Mouse (Mus musculus): Measurements from ENCODE around the gene Gm17304. TPM values are rescaled to one million over a fixed set of nuclear protein-coding genes. Genes with fewer than 3 reads are reported as not detected.

Gene Gm17304
- not detected in 2 replicates for polyA plus RNA-seq (2015; fragmentation: Nextera tagmentation; extraction: Ambion mirVana)

DNA sequence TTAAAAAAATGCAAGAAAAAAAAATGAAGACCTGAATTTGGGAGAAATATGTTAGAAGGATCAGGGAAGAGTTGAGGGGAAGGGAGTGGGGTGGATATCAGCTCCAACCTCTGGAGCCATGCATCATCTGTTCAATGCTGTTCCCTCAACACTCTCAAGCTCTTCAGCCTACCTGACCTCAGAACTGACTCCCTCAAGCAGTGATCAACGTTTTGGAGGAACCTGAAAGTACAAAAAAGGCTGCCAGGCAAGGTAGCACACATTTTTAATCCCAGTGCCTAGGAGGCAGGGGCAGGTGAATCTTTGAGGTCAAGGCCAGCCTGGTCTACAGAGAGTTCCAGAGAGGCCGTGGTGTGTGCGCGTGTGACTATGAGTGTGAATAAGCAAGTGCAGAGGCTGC, at the start of gene Gm17304:
TSS of gene Gm17304 (plus strand) at position 301 of the 400 bp plus-strand sequence.
- Histone ChIP-seq H3K4me2 (no peak within 1 kb of the TSS), H3K4me3 (no peak within 1 kb of the TSS), H3K9ac (no peak within 1 kb of the TSS), H3K9me3 (no peaks in the 10 kb centered on the region), H3K4me1 (no peaks in the 10 kb centered on the region), H3K27me3 (no peaks in the 10 kb centered on the region), H3K27ac (no peak within 1 kb of the TSS), H3K36me3 (peaks cover 28% of the 10 kb centered on the region)
- WGBS = 95% methylated on average over 4 of the region's 4 CpGs
- no peak for ATAC-seq (ENCODE audit: insufficient number of reproducible peaks, insufficient read depth, low FRiP score, low TSS enrichment, low read depth)

DNA sequence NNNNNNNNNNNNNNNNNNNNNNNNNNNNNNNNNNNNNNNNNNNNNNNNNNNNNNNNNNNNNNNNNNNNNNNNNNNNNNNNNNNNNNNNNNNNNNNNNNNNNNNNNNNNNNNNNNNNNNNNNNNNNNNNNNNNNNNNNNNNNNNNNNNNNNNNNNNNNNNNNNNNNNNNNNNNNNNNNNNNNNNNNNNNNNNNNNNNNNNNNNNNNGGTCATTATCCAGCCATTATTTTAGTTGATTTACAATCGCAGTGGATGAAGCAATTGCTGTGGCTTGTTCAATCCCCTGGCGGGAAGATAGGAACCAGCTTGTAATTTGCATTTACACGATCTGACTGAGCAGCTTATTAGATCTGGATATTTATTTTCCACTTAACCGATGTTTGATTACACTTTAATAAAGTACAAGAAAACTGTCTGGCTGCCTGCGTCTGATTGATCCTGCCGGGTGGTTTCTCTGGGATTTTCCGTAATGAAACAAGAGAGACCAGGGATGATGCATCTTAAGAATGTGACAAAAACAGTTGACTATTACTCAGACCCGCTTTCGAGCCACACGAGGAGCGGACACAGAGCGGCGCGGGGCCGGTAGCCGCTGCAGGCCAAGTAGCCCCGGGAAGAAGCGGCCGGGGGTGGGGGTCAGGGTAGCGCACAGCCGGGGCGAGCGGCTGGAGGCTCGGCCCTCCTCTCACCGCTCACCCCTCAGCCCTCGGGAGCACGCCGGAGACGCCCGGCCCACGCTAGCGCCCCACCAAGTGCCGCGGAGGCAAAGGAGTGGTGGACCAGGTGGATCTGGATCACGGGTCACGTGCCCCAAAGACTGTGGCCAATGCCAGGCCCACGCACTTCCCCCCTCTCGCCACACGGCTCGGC, 48.0 kb upstream of the Gm17304 start:
- WGBS = 3% methylated on average over 40 of the region's 40 CpGs
- Histone ChIP-seq H3K4me2 (peak overlapping the region; percentile 68), H3K4me1 (peaks cover 12% of the 10 kb centered on the region), H3K27me3 (peaks cover 94% of the 10 kb centered on the region), H3K9ac (peak overlapping the region; percentile 44; the same call in 1 of the 2 replicates), H3K9me3 (no peaks in the 10 kb centered on the region), H3K4me3 (peak overlapping the region; percentile 37), H3K27ac (no peak overlapping the region), H3K36me3 (no peaks in the 10 kb centered on the region)
- ATAC-seq (ENCODE audit: insufficient number of reproducible peaks, insufficient read depth, low FRiP score, low TSS enrichment, low read depth) = no peak

- peak overlapping the region; percentile 68 for H3K4me2 ChIP-seq
- H3K9ac ChIP-seq = no peak overlapping the region
- peaks cover 100% of the 10 kb centered on the region for H3K27me3 ChIP-seq
- H3K27ac ChIP-seq = no peak overlapping the region
- peak overlapping the region; percentile 37 for H3K4me3 ChIP-seq
- peaks cover 12% of the 10 kb centered on the region for H3K4me1 ChIP-seq
- H3K9me3 ChIP-seq = no peaks in the 10 kb centered on the region
- no peaks in the 10 kb centered on the region for H3K36me3 ChIP-seq
- no peak for ATAC-seq (ENCODE audit: insufficient number of reproducible peaks, insufficient read depth, low FRiP score, low TSS enrichment, low read depth)
- 18% methylated on average over 8 of the region's 8 CpGs for WGBS
Observed at GRCm38 (mm10) chr5:106561499-106561822, 47.4 kb upstream of the Gm17304 start.

- H3K4me3 ChIP-seq = no peak overlapping the region
- H3K9me3 ChIP-seq = no peaks in the 10 kb centered on the region
- H3K27ac ChIP-seq = no peak overlapping the region
- no peak for ATAC-seq (ENCODE audit: insufficient number of reproducible peaks, insufficient read depth, low FRiP score, low TSS enrichment, low read depth)
- H3K4me1 ChIP-seq = peaks cover 5% of the 10 kb centered on the region
- H3K36me3 ChIP-seq = no peaks in the 10 kb centered on the region
- peaks cover 76% of the 10 kb centered on the region for H3K27me3 ChIP-seq
- WGBS = 39% methylated on average over 6 of the region's 6 CpGs
- H3K9ac ChIP-seq = no peak overlapping the region
- H3K4me2 ChIP-seq = no peak overlapping the region
Observed at GRCm38 (mm10) chr5:106566025-106566424, 42.9 kb upstream of the Gm17304 start.

DNA sequence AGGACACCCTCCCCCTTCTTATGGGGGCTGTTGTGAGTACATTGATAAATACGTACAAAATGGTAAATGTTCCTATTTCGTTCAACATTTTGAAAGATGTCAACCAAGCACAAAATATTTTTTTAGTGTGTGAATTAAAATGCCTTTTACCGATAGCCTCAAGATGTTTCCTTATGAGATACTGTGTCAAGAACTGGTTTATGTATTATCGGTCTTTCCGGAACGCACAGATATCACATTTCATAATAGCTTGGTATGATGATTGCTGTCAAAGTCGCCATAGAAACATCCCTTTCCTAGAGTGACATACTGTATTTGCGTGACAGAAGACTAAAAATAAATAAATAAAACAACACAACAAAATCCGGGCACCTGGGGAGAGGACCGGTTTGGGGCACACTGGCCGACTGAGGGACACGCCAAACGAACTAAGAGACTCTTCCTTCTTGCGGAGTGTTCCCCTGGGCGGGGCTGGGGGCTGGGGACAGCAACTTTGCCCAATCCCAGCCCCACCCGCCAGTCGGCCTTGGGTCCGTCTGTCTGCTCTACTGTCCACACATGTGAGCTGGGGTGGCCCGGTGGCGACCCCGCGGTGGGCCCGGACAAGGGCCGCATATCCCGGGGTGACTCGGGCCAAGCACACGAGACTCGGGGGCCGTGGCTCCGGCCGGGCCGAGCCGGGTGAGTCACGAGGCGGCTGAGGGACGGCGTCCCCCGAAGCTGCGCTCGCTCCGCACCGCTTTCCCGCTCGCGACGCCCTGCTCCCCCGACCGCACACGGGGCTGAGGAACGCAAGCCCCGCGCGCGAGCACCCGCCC, 34.9 kb upstream of the Gm17304 start:
- H3K4me3 ChIP-seq = peak overlapping the region; percentile 60
- H3K4me1 ChIP-seq = 0 out of 2 replicates have a peak, but pooled peaks cover 7% of the 10 kb centered on the region
- peak overlapping the region; percentile 100 for H3K4me2 ChIP-seq
- H3K27ac ChIP-seq = no peak overlapping the region
- 4% methylated on average over 55 of the region's 55 CpGs for WGBS
- H3K36me3 ChIP-seq = no peaks in the 10 kb centered on the region
- peaks cover 41% of the 10 kb centered on the region for H3K27me3 ChIP-seq
- peak overlapping the region; percentile 77 for H3K9ac ChIP-seq
- H3K9me3 ChIP-seq = no peaks in the 10 kb centered on the region
- ATAC-seq (ENCODE audit: insufficient number of reproducible peaks, insufficient read depth, low FRiP score, low TSS enrichment, low read depth) = peak; percentile 66; the same call in 1 of the 2 replicates

- Histone ChIP-seq H3K4me3 (peak overlapping the region; percentile 60), H3K27me3 (peaks cover 41% of the 10 kb centered on the region), H3K4me1 (0 out of 2 replicates have a peak, but pooled peaks cover 7% of the 10 kb centered on the region), H3K9ac (peak overlapping the region; percentile 77), H3K27ac (no peak overlapping the region), H3K4me2 (peak overlapping the region; percentile 100), H3K9me3 (no peaks in the 10 kb centered on the region), H3K36me3 (no peaks in the 10 kb centered on the region)
- ATAC-seq (ENCODE audit: insufficient number of reproducible peaks, insufficient read depth, low FRiP score, low TSS enrichment, low read depth) = peak; percentile 87
- under 1% methylated on average over 45 of the region's 45 CpGs for WGBS
Observed at GRCm38 (mm10) chr5:106574560-106574946, 34.3 kb upstream of the Gm17304 start.

- H3K4me2 ChIP-seq = peak overlapping the region; percentile 100
- H3K9me3 ChIP-seq = no peaks in the 10 kb centered on the region
- peak overlapping the region; percentile 60 for H3K4me3 ChIP-seq
- no peaks in the 10 kb centered on the region for H3K36me3 ChIP-seq
- H3K4me1 ChIP-seq = 0 out of 2 replicates have a peak, but pooled peaks cover 7% of the 10 kb centered on the region
- H3K27ac ChIP-seq = no peak overlapping the region
- no peak for ATAC-seq (ENCODE audit: insufficient number of reproducible peaks, insufficient read depth, low FRiP score, low TSS enrichment, low read depth)
- H3K9ac ChIP-seq = no peak overlapping the region
- WGBS = 19% methylated on average over 4 of the region's 4 CpGs
- H3K27me3 ChIP-seq = peaks cover 41% of the 10 kb centered on the region
Observed at GRCm38 (mm10) chr5:106575098-106575497, 33.8 kb upstream of the Gm17304 start.

DNA sequence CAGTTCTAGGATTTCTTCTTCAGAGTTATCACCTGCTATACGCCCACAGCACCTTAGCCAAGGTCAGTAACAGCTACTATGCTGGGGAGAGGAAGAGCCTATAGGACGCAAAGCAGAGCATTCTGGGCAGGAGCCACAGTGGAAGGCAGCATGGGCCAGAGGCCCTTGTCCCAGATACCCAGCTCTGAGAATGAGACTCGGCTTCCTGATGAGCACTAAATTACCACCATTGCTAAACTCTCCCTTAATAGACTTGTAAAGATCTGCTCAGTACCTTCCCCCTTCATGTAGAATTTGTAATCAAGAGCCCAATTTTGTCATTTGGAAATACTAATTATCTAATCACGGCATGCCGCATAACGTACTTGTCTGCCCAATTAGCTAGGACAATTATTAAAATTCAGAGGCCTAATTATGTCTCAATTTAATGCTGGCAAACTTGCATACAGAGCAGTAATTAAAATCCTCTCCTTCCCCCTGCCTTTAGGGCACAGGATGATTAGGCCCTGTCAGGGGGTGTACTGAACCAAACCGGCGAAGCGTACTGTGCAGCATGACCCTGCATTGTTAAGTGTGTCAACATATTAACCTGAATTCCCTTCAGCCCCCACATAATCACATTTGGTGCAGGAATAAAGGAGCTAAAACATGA, 31.5 kb upstream of the Gm17304 start:
- Histone ChIP-seq H3K4me1 (0 out of 2 replicates have a peak, but pooled peaks cover 7% of the 10 kb centered on the region), H3K9me3 (no peaks in the 10 kb centered on the region), H3K9ac (no peak overlapping the region), H3K27me3 (peaks cover 34% of the 10 kb centered on the region), H3K4me2 (no peak overlapping the region), H3K4me3 (no peak overlapping the region), H3K36me3 (no peaks in the 10 kb centered on the region), H3K27ac (no peak overlapping the region)
- ATAC-seq (ENCODE audit: insufficient number of reproducible peaks, insufficient read depth, low FRiP score, low TSS enrichment, low read depth) = no peak
- 42% methylated on average over 9 of the region's 9 CpGs for WGBS

GRCm38 (mm10) chr5:106580943-106581342, 28.0 kb upstream of the Gm17304 start:
- ATAC-seq (ENCODE audit: insufficient number of reproducible peaks, insufficient read depth, low FRiP score, low TSS enrichment, low read depth) = no peak
- H3K27ac ChIP-seq = no peak overlapping the region
- WGBS = 77% methylated on average over 7 of the region's 7 CpGs
- no peaks in the 10 kb centered on the region for H3K4me1 ChIP-seq
- no peaks in the 10 kb centered on the region for H3K9me3 ChIP-seq
- peaks cover 12% of the 10 kb centered on the region for H3K27me3 ChIP-seq
- no peak overlapping the region for H3K4me2 ChIP-seq
- no peak overlapping the region for H3K4me3 ChIP-seq
- no peak overlapping the region for H3K9ac ChIP-seq
- no peaks in the 10 kb centered on the region for H3K36me3 ChIP-seq

- Histone ChIP-seq H3K27me3 (no peaks in the 10 kb centered on the region), H3K4me2 (no peak overlapping the region), H3K27ac (no peak overlapping the region), H3K9me3 (no peaks in the 10 kb centered on the region), H3K9ac (no peak overlapping the region), H3K36me3 (peaks cover 23% of the 10 kb centered on the region), H3K4me1 (no peaks in the 10 kb centered on the region), H3K4me3 (no peak overlapping the region)
- no peak for ATAC-seq (ENCODE audit: insufficient number of reproducible peaks, insufficient read depth, low FRiP score, low TSS enrichment, low read depth)
- WGBS = 93% methylated on average over 9 of the region's 9 CpGs
Observed at GRCm38 (mm10) chr5:106589006-106589405, 19.9 kb upstream of the Gm17304 start.

DNA sequence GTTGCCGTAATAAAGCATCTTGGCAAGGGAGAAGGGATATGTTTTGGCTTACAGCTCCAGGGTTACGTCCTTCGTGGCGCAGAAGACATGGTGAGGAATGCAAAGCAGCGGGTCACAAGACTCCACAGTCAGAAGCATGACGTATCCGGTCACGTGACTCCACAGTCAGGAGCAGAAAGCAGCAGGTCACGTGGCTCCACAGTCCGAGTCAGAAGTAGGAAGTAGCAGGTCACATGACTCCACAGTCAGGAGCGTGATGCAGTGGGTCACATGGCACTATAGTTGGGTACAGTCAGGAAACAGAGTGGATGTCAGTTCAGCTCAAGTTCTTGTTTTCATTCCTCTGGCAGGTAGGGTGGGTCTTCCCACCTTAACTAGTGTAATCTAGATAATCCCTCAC, 19.2 kb upstream of the Gm17304 start:
- Histone ChIP-seq H3K9ac (no peak overlapping the region), H3K4me3 (no peak overlapping the region), H3K27ac (no peak overlapping the region), H3K4me2 (no peak overlapping the region), H3K27me3 (no peaks in the 10 kb centered on the region), H3K4me1 (no peaks in the 10 kb centered on the region), H3K36me3 (peaks cover 23% of the 10 kb centered on the region), H3K9me3 (no peaks in the 10 kb centered on the region)
- ATAC-seq (ENCODE audit: insufficient number of reproducible peaks, insufficient read depth, low FRiP score, low TSS enrichment, low read depth) = no peak
- 91% methylated on average over 11 of the region's 11 CpGs for WGBS

Measured in embryonic facial prominence, embryonic 13.5 days (tissue).